Mouse (Mus musculus): Measurements from ENCODE around the gene Wdfy3. TPM values are rescaled to one million over a fixed set of nuclear protein-coding genes. Genes with fewer than 3 reads are reported as not detected.
"Not testable (repeated sequence)": the region's sequence is repeated elsewhere in the genome, so short reads cannot be mapped to it uniquely, and the experiment has no call there.

Gene Wdfy3
- 25.8 and 29.9 TPM in 2 replicates for total RNA-seq (2014; rRNA removed; ENCODE audit: low replicate concordance)
- polyA plus RNA-seq (2015; fragmentation: Nextera tagmentation; extraction: Ambion mirVana), result 5.0 and 5.2 TPM in 2 replicates

DNA sequence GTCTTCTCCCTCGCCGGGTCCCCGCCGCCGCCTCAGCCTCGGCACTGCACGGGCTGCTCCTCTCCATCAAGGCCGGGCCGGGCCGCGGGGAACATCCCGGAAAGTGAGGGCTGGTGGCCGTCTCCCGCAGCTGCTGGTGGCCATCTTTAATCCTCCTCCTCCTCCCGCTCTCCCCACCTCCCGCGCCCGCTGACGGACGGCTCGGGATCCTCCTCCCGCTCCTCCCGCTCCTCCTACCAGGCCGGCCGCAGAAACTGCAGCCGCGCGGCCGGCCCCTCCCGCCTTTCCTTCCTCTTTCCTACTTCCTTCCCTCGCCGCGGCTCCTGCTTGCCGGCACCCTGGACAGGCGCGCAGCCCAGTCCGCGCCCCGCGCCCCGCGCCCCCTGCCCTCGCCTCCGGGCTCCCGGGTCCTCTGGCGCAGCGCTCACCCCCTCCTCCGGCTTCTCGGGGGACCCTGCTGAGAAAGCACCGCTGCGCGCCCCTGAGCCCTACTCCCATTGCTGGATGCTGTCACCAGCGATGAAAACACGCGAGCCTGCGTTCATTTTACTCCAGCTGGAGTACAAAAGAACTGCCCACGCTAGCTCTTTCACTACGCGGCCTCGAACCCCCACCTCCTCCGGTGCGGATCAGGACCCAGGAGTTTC, at the start of gene Wdfy3:
Wdfy3 (minus strand) TSS at position 155 of the 647 bp plus-strand sequence.
- H3K9ac ChIP-seq (replicated peaks; ENCODE audit: low read depth, low read length), result peak within 1 kb of the TSS; percentile 95
- peak within 1 kb of the TSS; percentile 93 for H3K4me3 ChIP-seq (ENCODE audit: low read depth, low read length)
- DNase-seq (ENCODE audit: low spot score) (peak; percentile 94), ATAC-seq (ENCODE audit: insufficient read depth, low read depth) (peak; percentile 97)
- WGBS, result under 1% methylated on average over 44 of the region's 62 CpGs
- H3K4me1 ChIP-seq (ENCODE audit: control insufficient read depth, insufficient read depth), result peaks cover 4% of the 10 kb centered on the region; the same call in 1 of the 2 replicates
- H3K9me3 ChIP-seq (replicated peaks; ENCODE audit: control insufficient read depth, low read length), result no peaks in the 10 kb centered on the region
- no peaks in the 10 kb centered on the region for H3K27me3 ChIP-seq (ENCODE audit: control insufficient read depth, insufficient read depth, low read length)
- H3K36me3 ChIP-seq (replicated peaks; ENCODE audit: control insufficient read depth, insufficient read depth, low read length), result no peaks in the 10 kb centered on the region
- no peak for TF ChIP-seq CTCF (IDR thresholded peaks at IDR 0.05; ENCODE audit: low read depth)
- TF ChIP-seq EP300 (IDR thresholded peaks at IDR 0.05; ENCODE audit: low read depth), result no peak
- H3K4me2 ChIP-seq (ENCODE audit: low read depth, low read length), result peak within 1 kb of the TSS; percentile 85
- peak within 1 kb of the TSS; percentile 91 for H3K27ac ChIP-seq (ENCODE audit: low read depth)

DNA sequence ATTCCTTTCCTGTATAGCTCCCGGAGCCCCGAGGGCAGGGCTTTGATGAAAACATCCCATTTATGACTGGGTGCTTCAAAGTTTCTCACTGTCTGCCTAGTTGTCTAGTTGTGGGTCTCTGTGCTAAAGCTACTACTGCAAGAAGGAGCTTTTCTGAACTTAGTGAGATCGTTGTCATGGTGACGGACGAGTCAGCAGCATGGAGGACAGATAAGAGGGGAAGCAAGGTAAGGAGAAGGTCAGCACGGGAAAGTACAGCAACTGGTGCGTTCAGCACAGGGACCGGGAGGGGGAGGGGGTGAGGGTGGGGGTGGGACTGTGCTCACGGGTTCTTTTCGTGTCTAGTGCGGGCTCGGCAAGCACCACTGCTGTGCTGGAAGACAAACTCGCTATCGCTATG, 43.3 kb upstream of the Wdfy3 start:
- Histone ChIP-seq H3K9ac (replicated peaks; ENCODE audit: low read depth, low read length) (no peak overlapping the region), H3K36me3 (replicated peaks; ENCODE audit: control insufficient read depth, insufficient read depth, low read length) (no peaks in the 10 kb centered on the region), H3K4me2 (ENCODE audit: low read depth, low read length) (peak overlapping the region; percentile 45), H3K27me3 (ENCODE audit: control insufficient read depth, insufficient read depth, low read length) (no peaks in the 10 kb centered on the region), H3K9me3 (replicated peaks; ENCODE audit: control insufficient read depth, low read length) (no peaks in the 10 kb centered on the region), H3K27ac (ENCODE audit: low read depth) (no peak overlapping the region), H3K4me1 (ENCODE audit: control insufficient read depth, insufficient read depth) (no peaks in the 10 kb centered on the region), H3K4me3 (ENCODE audit: low read depth, low read length) (peak overlapping the region; percentile 25)
- ATAC-seq (ENCODE audit: insufficient read depth, low read depth) (0 out of 2 replicates have a peak, but pooled peaks have one; percentile 41), DNase-seq (ENCODE audit: low spot score) (no peak)
- 16% methylated on average over 14 of the region's 14 CpGs for WGBS
- TF ChIP-seq CTCF (IDR thresholded peaks at IDR 0.05; ENCODE audit: low read depth), result no peak
- no peak for TF ChIP-seq EP300 (IDR thresholded peaks at IDR 0.05; ENCODE audit: low read depth)

DNA sequence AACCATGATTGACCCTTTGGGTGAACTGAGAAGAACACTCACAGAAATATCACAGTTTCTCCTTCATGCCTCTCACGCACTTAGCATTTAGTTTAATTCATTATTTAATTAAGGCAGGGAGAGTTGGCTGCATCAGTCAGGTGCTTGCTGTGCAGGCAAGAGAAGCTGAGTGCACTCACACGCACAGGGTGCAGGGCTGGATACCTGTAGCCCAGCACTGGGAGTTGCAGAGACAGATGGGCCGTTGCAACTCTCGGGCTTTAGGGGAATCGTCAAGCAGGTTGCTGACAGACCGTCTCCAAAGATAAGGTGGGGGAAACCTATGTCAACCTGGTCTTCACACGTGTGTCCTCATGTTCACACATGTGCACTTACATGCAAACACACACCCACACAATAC, 42.3 kb upstream of the Wdfy3 start:
- ATAC-seq (ENCODE audit: insufficient read depth, low read depth), result no peak
- Histone ChIP-seq H3K4me2 (ENCODE audit: low read depth, low read length) (no peak overlapping the region), H3K36me3 (replicated peaks; ENCODE audit: control insufficient read depth, insufficient read depth, low read length) (no peaks in the 10 kb centered on the region), H3K4me1 (ENCODE audit: control insufficient read depth, insufficient read depth) (no peaks in the 10 kb centered on the region), H3K27ac (ENCODE audit: low read depth) (no peak overlapping the region), H3K9ac (replicated peaks; ENCODE audit: low read depth, low read length) (no peak overlapping the region), H3K4me3 (ENCODE audit: low read depth, low read length) (no peak overlapping the region), H3K27me3 (ENCODE audit: control insufficient read depth, insufficient read depth, low read length) (no peaks in the 10 kb centered on the region), H3K9me3 (replicated peaks; ENCODE audit: control insufficient read depth, low read length) (no peaks in the 10 kb centered on the region)
- whole genome bisulfite sequencing, result 67% methylated on average over 7 of the region's 7 CpGs
- DNase-seq (ENCODE audit: low spot score), result no peak
- TF ChIP-seq EP300 (IDR thresholded peaks at IDR 0.05; ENCODE audit: low read depth) (no peak), CTCF (IDR thresholded peaks at IDR 0.05; ENCODE audit: low read depth) (no peak)

DNA sequence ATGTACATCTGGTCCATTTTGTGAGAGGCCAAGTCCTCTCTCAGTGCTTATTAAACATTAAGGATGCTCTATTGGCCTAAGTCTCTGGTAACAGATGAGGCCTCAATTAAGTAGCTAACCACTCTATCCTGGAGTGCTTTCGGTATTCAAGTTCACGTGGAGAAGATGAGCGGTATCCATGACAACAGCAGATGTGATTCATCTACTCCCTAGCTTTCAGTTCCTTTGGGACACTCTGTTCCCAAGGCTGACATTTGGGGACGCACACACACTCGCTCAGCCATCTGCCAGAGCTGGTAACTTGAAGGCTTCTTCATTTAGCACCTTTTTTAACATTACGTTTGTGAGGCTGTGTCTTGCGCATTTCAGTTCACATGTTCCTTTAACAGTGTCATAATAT, 40.3 kb upstream of the Wdfy3 start:
- no peak overlapping the region for H3K27ac ChIP-seq (ENCODE audit: low read depth)
- no peak overlapping the region for H3K4me3 ChIP-seq (ENCODE audit: low read depth, low read length)
- no peaks in the 10 kb centered on the region for H3K36me3 ChIP-seq (replicated peaks; ENCODE audit: control insufficient read depth, insufficient read depth, low read length)
- no peak overlapping the region for H3K4me2 ChIP-seq (ENCODE audit: low read depth, low read length)
- TF ChIP-seq CTCF (IDR thresholded peaks at IDR 0.05; ENCODE audit: low read depth) (no peak), EP300 (IDR thresholded peaks at IDR 0.05; ENCODE audit: low read depth) (no peak)
- H3K27me3 ChIP-seq (ENCODE audit: control insufficient read depth, insufficient read depth, low read length), result no peaks in the 10 kb centered on the region
- H3K9ac ChIP-seq (replicated peaks; ENCODE audit: low read depth, low read length), result no peak overlapping the region
- no peak for DNase-seq (ENCODE audit: low spot score)
- no peak for ATAC-seq (ENCODE audit: insufficient read depth, low read depth)
- H3K4me1 ChIP-seq (ENCODE audit: control insufficient read depth, insufficient read depth), result no peaks in the 10 kb centered on the region
- WGBS, result 81% methylated on average over 7 of the region's 7 CpGs
- H3K9me3 ChIP-seq (replicated peaks; ENCODE audit: control insufficient read depth, low read length), result no peaks in the 10 kb centered on the region

DNA sequence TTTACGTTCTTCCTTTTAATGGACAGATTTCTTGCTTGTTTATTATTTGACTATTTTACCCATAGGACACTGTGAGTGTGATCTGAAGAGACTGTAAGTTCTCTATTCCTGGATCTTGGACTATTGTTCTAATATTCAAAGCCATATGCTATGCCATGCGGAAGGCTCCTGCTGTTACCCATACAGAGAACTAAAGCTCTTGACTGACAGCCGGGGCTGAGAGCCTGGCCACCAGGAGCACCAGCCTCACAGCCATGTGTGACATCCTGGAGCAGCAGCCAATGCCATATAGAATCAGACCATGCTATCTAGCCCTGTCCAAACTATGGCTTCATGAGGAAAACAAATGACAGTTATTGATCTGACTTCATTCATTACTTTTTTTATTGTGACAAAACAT, 36.2 kb upstream of the Wdfy3 start:
- WGBS, result 72% methylated on average over 3 of the region's 3 CpGs
- Histone ChIP-seq H3K36me3 (replicated peaks; ENCODE audit: control insufficient read depth, insufficient read depth, low read length) (no peaks in the 10 kb centered on the region), H3K9me3 (replicated peaks; ENCODE audit: control insufficient read depth, low read length) (no peaks in the 10 kb centered on the region), H3K27me3 (ENCODE audit: control insufficient read depth, insufficient read depth, low read length) (no peaks in the 10 kb centered on the region), H3K27ac (ENCODE audit: low read depth) (no peak overlapping the region), H3K4me2 (ENCODE audit: low read depth, low read length) (no peak overlapping the region), H3K9ac (replicated peaks; ENCODE audit: low read depth, low read length) (no peak overlapping the region), H3K4me1 (ENCODE audit: control insufficient read depth, insufficient read depth) (0 out of 2 replicates have a peak, but pooled peaks cover 5% of the 10 kb centered on the region), H3K4me3 (ENCODE audit: low read depth, low read length) (no peak overlapping the region)
- TF ChIP-seq CTCF (IDR thresholded peaks at IDR 0.05; ENCODE audit: low read depth) (no peak), EP300 (IDR thresholded peaks at IDR 0.05; ENCODE audit: low read depth) (no peak)
- DNase-seq (ENCODE audit: low spot score), result no peak
- no peak for ATAC-seq (ENCODE audit: insufficient read depth, low read depth)

DNA sequence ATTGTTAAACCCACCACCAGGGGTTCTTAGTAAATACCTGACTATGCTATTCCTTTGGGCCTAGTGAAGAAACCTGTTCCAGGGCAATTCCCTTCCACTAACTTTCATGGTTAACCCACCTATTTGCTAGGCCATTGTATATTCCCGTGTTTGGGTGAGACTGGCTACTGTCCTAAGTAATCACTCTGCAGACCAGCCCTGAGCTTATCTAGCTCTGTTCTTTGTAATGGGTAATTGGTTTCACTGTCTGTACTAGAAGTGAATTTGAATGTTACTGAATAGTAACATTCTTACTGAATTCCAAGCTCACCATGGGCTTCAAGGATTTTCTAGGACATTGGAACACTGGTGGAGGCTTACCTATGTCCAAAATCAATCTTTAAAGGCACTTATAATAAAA, 32.1 kb upstream of the Wdfy3 start:
- H3K27ac ChIP-seq (ENCODE audit: low read depth); H3K9me3 ChIP-seq (replicated peaks; ENCODE audit: control insufficient read depth, low read length); H3K9ac ChIP-seq (replicated peaks; ENCODE audit: low read depth, low read length); H3K36me3 ChIP-seq (replicated peaks; ENCODE audit: control insufficient read depth, insufficient read depth, low read length); H3K27me3 ChIP-seq (ENCODE audit: control insufficient read depth, insufficient read depth, low read length); H3K4me1 ChIP-seq (ENCODE audit: control insufficient read depth, insufficient read depth); H3K4me3 ChIP-seq (ENCODE audit: low read depth, low read length); ATAC-seq (ENCODE audit: insufficient read depth, low read depth); DNase-seq (ENCODE audit: low spot score); H3K4me2 ChIP-seq (ENCODE audit: low read depth, low read length): not testable (repeated sequence)
- WGBS, result 63% methylated on average over 1 of the region's 1 CpGs

Data from heart, postnatal 0 days (tissue).